Mouse (Mus musculus) erythroid progenitor cell, adult 5-6 weeks (primary cell): ENCODE measurements around the gene Park7. TPM values are rescaled to one million over a fixed set of nuclear protein-coding genes. Genes with fewer than 3 reads are reported as not detected.
A peak's percentile ranks its signal among the peaks of the same experiment; 100 is the strongest.

Experiments
- ATAC-seq: replicated peaks from 2 replicates; pipeline ENCODE4 v1.8.0; 2016; ENCODE audit warnings: moderate number of reproducible peaks, mild to moderate bottlenecking, moderate TSS enrichment, inconsistent platforms; ENCODE audit not compliant: poor library complexity, low FRiP score, severe bottlenecking
- total RNA-seq, 2 experiments: library from RNA; stranded (forward) in 1 of 2; stranded (reverse) in 1 of 2; fragments of 150-400 nt in 1 of 2; fragments of 186-747, 209-891 nt in 1 of 2; gene quantifications; 2 replicates each; pipeline versions ENCODE4 v1.2.3 to v1.2.4; 2015 to 2017; ENCODE audit warnings: low replicate concordance in 2 of 2

Gene Park7
- total RNA-seq (2015; ENCODE audit: low replicate concordance) (32.4 and 104 TPM in 2 replicates), total RNA-seq (2017; ENCODE audit: low replicate concordance) (61.9 and 62.5 TPM in 2 replicates)

- ATAC-seq = peak; percentile 90
Measured at GRCm38 (mm10) chr4:150914290-150914733, at the start of gene Park7, which contains the start of gene Tnfrsf9. Gene Park7, minus strand, starts transcription at chr4:150914437. Gene Tnfrsf9, plus strand, starts transcription at chr4:150914562.

GRCm38 (mm10) chr4:150963711-150964110, 49.5 kb upstream of the Park7 start:
- ATAC-seq = no peak

DNA sequence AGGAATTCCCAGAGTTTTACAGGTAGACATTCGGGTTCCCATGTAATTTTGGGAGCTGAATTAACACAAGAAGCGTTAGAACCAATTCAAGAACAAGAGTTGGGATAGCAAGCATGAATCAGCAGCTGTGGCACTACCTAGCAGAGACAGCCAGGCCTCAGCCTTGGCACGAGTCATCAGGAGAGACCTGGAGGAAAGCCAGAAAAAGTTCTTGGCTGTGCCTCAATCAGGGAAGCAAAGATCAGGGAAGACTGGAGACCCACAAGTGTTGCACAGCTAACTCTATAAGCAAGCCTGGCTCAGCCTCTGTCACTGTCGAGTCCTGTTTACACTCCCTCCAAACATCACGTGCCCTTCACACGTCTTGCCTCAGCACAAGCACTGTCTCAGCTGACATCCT, 48.0 kb upstream of the Park7 start:
- ATAC-seq = no peak

DNA sequence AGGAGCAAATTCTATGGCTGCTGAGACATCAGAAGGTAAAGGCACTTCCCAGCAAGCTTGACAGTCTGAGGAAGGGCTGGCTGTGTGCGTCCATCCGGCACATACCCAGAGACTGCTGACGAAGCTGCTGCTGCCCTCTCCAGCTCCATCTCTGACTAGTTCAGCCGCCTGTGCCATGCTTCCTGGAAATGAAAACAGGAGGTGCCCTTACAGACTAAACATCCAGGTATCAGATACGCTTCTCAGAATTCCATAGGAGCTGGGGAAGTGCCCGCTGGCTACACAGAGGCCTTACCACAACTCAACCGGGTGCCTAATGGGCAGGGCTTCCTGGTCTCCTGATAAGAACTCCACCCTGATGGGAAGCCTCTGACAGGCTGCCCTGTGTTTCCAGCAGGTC, 44.3 kb upstream of the Park7 start:
- ATAC-seq = no peak

GRCm38 (mm10) chr4:150957106-150957458, 42.8 kb upstream of the Park7 start:
- no peak for ATAC-seq

DNA sequence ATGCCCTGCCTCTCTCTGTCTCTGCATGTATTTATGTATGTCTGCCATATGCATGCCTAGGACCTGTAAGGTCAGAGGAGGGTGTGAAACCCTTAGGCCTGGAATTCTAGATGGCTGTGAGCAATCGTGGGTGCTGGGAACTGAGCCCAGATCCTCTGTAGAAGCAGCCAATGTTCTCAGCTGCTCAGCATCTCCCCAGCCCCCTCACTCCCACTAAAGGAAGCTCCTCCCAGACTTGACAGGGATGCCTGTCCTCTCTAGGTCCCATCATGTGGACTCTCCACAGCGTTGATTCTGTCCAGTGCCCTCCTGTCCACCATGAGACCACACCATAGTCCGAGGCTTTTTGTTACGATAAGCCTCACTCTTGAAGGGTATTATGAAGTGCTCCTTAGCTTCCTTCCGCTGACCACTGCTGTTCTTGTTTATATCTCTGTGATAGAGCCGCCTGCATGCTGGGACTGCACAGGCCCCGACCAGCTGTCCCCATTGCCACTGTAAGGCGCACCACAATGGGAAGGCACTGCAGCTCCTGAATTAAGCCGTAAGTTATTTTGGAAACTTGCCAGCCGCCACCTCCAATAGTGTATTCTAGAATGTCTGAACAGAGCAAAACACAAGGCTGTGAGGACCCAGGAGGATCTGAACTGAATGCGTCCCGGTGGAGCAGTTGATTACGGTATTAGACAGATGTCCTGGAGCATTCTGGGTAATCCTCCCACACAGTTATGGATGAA, 42.3 kb upstream of the Park7 start:
- no peak for ATAC-seq

DNA sequence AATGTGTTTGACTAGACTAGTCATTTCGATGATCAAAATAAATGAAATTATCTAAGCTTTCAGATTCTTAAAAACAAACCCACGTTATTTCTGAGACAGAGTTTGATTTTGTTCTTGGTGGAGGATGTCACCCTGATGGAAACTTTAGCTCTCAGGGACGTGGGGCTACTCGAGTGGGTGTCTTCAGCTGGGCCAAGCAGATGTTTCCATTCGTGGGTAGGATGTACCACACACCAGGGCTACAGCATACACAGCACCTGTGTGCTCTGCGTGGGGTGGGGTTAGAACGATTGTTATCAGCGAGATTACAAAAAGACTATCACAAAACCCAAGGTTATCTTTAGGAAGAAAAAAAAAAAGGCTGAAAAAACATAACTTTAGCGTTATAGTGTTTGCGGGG, 36.7 kb upstream of the Park7 start:
- ATAC-seq = no peak

DNA sequence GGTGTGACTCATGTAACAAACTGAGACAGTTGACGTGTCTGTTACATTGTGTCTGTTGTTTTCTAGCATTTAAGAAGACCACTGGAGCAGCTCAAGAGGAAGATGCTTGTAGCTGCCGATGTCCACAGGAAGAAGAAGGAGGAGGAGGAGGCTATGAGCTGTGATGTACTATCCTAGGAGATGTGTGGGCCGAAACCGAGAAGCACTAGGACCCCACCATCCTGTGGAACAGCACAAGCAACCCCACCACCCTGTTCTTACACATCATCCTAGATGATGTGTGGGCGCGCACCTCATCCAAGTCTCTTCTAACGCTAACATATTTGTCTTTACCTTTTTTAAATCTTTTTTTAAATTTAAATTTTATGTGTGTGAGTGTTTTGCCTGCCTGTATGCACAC, 30.5 kb upstream of the Park7 start:
- no peak for ATAC-seq

- ATAC-seq = no peak
Measured at GRCm38 (mm10) chr4:150939991-150940651, 25.9 kb upstream of the Park7 start.

DNA sequence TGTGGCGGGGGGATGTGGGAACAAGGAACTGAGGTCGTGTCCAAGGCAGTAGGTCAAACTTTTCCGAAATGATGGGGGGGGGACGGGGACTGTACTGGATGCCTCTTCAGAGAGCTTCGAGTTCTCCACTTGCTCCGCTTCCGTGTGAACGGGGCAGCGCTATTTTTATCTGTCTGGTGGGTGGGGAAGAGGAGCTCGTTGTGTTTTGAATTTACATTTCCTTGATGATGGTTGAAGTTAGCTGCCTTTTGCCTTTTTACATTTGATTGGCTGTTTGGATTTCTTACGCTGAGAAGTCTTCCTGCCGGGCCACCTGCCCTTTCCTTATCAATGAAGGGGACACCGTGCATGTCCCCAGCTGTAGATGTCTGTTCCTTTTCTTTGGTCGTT, 23.8 kb upstream of the Park7 start:
- no peak for ATAC-seq

DNA sequence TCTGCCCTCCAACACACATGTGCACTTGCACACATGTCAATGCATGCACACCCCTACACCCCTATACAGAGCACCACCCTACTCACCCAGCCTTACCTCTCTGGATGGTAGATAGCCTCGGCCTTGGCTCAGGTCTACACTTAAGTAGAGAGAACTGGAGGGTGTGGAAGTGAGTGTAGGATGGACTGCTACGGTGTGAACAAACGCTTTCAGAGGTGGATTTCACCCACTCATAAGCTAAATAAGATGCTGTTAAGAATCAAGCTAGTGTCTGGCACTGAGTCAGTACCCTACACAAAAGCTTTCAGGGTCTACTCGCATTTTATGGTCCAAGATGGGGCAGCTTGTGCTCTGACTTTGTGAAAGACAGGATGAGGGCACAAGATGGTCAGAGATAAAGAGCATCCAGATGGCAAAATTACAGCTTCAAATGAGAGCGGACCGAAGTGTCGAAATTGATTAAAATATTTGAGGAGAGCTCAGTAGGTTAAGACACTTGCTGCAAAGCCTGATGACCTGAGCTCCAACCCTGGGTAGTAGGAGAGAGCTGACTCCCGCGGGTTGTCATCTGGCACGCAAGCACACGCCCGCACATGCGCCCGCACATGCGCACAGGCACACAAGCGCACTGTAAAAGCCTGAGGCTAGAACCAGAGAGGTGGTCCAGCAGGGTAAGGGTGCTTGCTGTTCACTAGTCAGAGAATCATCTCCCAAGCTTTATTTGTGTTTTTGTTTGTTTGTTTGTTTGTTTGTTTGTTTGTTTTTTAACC, 23.2 kb upstream of the Park7 start:
- no peak for ATAC-seq

- ATAC-seq = no peak
Measured at GRCm38 (mm10) chr4:150933503-150933902, 19.3 kb upstream of the Park7 start.

DNA sequence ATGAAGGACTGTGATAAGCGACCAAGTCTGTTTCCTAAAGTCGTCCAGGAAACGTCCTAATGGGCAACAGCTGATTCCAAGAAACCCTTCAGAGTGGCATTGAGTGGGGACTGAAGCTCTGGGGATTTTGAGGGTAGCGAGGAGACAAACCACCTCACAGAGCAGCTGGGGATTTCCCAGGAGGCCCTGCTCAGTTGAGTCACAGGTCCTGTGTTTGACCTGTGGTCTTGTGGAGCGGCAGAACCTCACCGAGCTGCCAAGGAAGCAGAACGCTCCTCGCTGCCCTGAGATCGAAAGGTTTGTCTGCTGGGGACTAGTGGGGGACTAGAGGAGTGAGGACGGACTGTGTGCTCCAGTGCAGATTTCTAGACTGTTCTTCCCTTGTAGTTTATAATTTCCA, 13.6 kb upstream of the Park7 start:
- no peak for ATAC-seq

DNA sequence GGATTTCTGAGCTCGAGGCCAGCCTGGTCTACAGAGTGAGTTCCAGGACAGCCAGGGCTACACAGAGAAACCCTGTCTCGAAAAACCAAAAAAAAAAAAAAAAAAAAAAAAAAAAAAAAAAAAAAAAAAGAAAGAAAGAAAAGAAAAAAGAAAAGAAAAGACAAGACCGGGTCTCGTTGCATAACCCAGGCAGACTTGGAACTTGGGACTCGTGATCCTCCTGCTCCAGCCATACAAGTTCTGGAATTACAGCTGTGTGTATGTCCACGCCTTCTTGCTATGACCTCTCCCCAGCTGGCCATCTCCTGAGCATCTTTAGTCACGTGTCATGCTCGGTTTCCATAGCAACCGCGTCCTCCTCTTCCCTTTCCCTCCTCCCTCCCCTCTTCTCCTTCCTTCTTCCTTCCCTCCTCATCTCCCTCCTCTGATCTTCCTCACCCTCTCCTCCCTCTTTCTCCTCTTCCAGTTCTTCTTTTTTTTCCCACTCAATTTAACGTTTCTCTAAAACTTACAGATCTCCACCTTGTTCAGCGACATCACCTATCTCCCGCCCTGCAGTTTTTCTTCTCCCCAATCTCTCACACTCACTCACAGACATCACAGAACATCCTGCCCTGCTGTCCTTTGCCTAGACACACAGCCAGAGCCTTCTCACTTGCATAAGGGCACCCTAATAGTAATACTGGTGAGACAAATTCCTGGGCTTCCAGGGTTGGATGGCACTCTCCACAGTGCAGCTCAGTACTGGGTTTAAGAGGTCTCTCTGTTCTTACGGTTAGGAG, 12.9 kb upstream of the Park7 start:
- ATAC-seq = no peak

DNA sequence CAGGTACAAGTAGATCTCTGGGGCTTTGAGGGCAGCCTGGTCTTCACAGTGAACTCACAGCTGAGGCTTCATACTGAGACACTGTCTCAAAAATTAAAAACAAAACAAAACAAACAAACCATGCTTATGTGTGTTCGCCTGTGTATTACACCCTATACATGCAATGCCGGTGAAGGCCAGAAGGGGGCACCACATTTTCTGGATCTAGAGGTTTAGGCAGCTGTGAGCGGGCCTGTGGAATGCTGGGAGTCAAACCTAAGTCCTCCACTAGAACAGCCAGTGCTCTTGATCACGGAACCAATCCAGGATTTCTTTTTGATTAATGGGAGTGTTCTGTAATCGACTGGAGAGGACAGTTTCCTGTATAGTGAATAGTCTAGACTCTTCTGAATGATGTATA, 11.7 kb upstream of the Park7 start:
- peak; percentile 59; the same call in 1 of the 2 replicates for ATAC-seq

DNA sequence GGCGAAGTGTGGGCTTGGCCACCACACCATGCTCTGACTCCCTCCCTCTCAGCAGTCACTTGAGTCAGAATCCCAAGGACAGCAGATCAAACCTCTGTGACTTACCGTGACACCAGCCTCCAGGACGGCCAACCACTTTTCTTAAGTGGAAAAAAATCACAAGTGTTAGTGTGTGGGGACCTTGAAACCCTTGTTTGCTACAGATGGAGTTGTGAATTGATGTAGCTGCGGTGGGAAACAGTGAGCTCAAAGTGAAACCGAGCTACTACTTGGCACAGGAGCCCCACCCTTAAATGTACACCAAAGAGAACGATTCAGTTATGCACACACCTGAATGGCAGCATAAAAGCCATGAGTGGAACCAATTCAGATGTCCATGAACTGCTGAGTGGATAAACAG, 10.7 kb upstream of the Park7 start:
- no peak for ATAC-seq

DNA sequence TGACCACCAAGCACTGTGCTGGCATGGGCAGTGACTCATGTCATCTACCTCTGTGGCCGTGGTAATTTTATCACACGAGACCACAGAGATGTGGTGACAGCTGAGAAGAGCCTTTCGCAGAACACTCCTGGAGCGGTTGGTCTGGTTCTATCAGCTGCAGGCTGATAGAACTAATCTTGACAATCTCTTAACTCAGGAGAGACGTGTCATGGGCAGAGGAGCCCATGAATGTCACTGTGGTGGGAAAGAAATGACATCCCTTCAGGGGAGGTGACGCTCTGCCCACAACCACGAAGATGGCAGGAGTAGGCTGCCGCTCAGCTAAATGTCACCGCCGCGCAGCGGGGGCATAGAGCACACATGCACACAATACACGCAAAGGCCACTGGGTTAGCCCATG, 10.1 kb upstream of the Park7 start:
- ATAC-seq = no peak

DNA sequence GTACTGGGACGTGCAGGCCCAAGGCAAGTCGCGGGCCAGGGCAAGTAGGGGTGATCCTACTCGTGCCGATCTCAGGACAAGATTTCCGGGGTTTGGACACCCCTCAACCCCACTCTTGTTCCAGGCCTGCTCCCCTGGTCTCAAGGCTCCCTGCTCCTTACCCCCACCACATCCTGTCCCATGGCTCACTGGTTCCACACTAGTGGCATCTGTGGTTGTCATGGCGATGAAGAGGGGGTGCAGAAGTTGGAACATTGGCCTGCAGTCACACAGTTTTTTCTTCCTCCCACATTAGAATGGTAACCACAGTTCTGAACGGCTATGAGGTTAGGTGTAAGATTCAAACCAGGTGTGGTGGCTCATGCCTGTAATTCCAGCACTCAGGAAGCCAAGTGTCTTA, 7.0 kb upstream of the Park7 start:
- no peak for ATAC-seq

DNA sequence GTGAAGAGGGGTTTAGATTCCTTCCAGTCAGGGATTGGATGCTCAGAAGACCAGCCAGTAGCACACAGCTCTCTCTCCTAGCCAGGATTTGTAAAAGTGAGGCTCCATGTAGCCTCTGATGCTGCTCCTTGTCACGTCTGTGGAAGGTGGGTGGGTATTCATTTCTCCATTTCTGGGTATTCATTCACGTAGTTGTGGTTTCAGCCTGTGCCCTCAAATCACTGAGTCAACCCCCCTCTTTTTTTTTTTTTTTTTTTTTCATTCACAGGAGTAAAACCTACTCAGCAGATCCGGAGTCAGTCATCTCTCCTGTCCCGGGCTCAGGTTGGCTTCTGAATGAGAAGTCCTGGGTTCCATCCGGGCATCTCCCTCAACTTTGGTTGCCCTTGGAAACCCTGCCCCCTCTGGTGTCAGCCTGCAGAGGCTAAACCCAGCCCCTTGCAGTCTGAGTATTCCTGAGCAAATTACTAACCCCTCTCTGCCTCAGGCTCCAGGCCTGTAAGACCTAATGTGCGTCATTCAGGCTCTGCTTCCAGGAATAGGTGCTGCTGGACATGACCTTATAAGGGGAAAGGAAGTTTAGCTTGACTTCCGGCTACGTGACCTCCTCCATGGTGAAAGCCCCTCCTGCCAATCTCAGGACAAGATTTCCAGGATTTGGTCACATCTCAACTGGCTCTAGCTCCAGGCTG, 3.2 kb upstream of the Park7 start:
- no peak for ATAC-seq
